Mouse (Mus musculus): ENCODE results near the gene Numb. TPM values are rescaled to one million over a fixed set of nuclear protein-coding genes. Genes with fewer than 3 reads are reported as not detected.
A peak's percentile ranks its signal among the peaks of the same experiment; 100 is the strongest.
"Not testable (repeated sequence)": the region's sequence is repeated elsewhere in the genome, so short reads cannot be mapped to it uniquely, and the experiment has no call there.

Numb gene
- polyA plus RNA-seq, 1 experiment = 42.0 TPM

GRCm38 (mm10) chr12:83939332-83939731 lies 17.6 kb upstream of the Numb start:
- no peaks in the 10 kb centered on the region for H3K27me3 ChIP-seq (ENCODE audit: control insufficient read depth, insufficient read depth, low read length)
- H3K36me3 ChIP-seq (ENCODE audit: control insufficient read depth, insufficient read depth, low read length) = no peaks in the 10 kb centered on the region
- TF ChIP-seq CTCF (IDR thresholded peaks at IDR 0.05; ENCODE audit: borderline replicate concordance, control insufficient read depth, extremely low read depth, insufficient read depth, low read length, poor library complexity) (no peak), POLR2A (IDR thresholded peaks at IDR 0.05; ENCODE audit: control insufficient read depth, extremely low read depth, insufficient read depth, low read length, poor library complexity) (no peak)
- no peak for DNase-seq
- no peaks in the 10 kb centered on the region for H3K4me1 ChIP-seq (replicated peaks; ENCODE audit: control insufficient read depth, insufficient read depth, low read length)
- no peak overlapping the region for H3K4me3 ChIP-seq (ENCODE audit: control insufficient read depth, insufficient read depth, low read length)
- no peak overlapping the region for H3K27ac ChIP-seq (ENCODE audit: control insufficient read depth, insufficient read depth, low read length)
- 96% methylated on average over 2 of the region's 2 CpGs for WGBS

GRCm38 (mm10) chr12:83938592-83938991 lies 16.9 kb upstream of the Numb start:
- H3K36me3 ChIP-seq (ENCODE audit: control insufficient read depth, insufficient read depth, low read length); H3K4me3 ChIP-seq (ENCODE audit: control insufficient read depth, insufficient read depth, low read length); H3K27me3 ChIP-seq (ENCODE audit: control insufficient read depth, insufficient read depth, low read length); DNase-seq; H3K27ac ChIP-seq (ENCODE audit: control insufficient read depth, insufficient read depth, low read length); H3K4me1 ChIP-seq (replicated peaks; ENCODE audit: control insufficient read depth, insufficient read depth, low read length): not testable (repeated sequence)
- WGBS = 67% methylated on average over 1 of the region's 1 CpGs

GRCm38 (mm10) chr12:83937600-83937999 lies 15.9 kb upstream of the Numb start:
- TF ChIP-seq CTCF (IDR thresholded peaks at IDR 0.05; ENCODE audit: borderline replicate concordance, control insufficient read depth, extremely low read depth, insufficient read depth, low read length, poor library complexity) (no peak), POLR2A (IDR thresholded peaks at IDR 0.05; ENCODE audit: control insufficient read depth, extremely low read depth, insufficient read depth, low read length, poor library complexity) (no peak)
- no peaks in the 10 kb centered on the region for H3K4me1 ChIP-seq (replicated peaks; ENCODE audit: control insufficient read depth, insufficient read depth, low read length)
- no peak overlapping the region for H3K4me3 ChIP-seq (ENCODE audit: control insufficient read depth, insufficient read depth, low read length)
- no peak for DNase-seq
- 77% methylated on average over 10 of the region's 10 CpGs for WGBS
- H3K36me3 ChIP-seq (ENCODE audit: control insufficient read depth, insufficient read depth, low read length) = no peaks in the 10 kb centered on the region
- no peaks in the 10 kb centered on the region for H3K27me3 ChIP-seq (ENCODE audit: control insufficient read depth, insufficient read depth, low read length)
- no peak overlapping the region for H3K27ac ChIP-seq (ENCODE audit: control insufficient read depth, insufficient read depth, low read length)

GRCm38 (mm10) chr12:83929186-83929804 lies 7.6 kb upstream of the Numb start:
- peak; percentile 20 for DNase-seq
- no peaks in the 10 kb centered on the region for H3K36me3 ChIP-seq (ENCODE audit: control insufficient read depth, insufficient read depth, low read length)
- no peak overlapping the region for H3K4me3 ChIP-seq (ENCODE audit: control insufficient read depth, insufficient read depth, low read length)
- no peak overlapping the region for H3K27ac ChIP-seq (ENCODE audit: control insufficient read depth, insufficient read depth, low read length)
- TF ChIP-seq CTCF (IDR thresholded peaks at IDR 0.05; ENCODE audit: borderline replicate concordance, control insufficient read depth, extremely low read depth, insufficient read depth, low read length, poor library complexity) (no peak), POLR2A (IDR thresholded peaks at IDR 0.05; ENCODE audit: control insufficient read depth, extremely low read depth, insufficient read depth, low read length, poor library complexity) (no peak)
- H3K27me3 ChIP-seq (ENCODE audit: control insufficient read depth, insufficient read depth, low read length) = no peaks in the 10 kb centered on the region
- WGBS = 1% methylated on average over 2 of the region's 2 CpGs
- H3K4me1 ChIP-seq (replicated peaks; ENCODE audit: control insufficient read depth, insufficient read depth, low read length) = peaks cover 3% of the 10 kb centered on the region

- Histone ChIP-seq H3K4me3 (ENCODE audit: control insufficient read depth, insufficient read depth, low read length) (no peak overlapping the region), H3K27ac (ENCODE audit: control insufficient read depth, insufficient read depth, low read length) (no peak overlapping the region), H3K27me3 (ENCODE audit: control insufficient read depth, insufficient read depth, low read length) (no peaks in the 10 kb centered on the region), H3K36me3 (ENCODE audit: control insufficient read depth, insufficient read depth, low read length) (no peaks in the 10 kb centered on the region), H3K4me1 (replicated peaks; ENCODE audit: control insufficient read depth, insufficient read depth, low read length) (peaks cover 3% of the 10 kb centered on the region)
- no peak for DNase-seq
- TF ChIP-seq POLR2A (IDR thresholded peaks at IDR 0.05; ENCODE audit: control insufficient read depth, extremely low read depth, insufficient read depth, low read length, poor library complexity) = no peak
- no peak for TF ChIP-seq CTCF (IDR thresholded peaks at IDR 0.05; ENCODE audit: borderline replicate concordance, control insufficient read depth, extremely low read depth, insufficient read depth, low read length, poor library complexity)
- WGBS = 26% methylated on average over 4 of the region's 4 CpGs
These were observed 6.0 kb upstream of the Numb start for GRCm38 (mm10) chr12:83927747-83928146.

- no peak for DNase-seq
- H3K27me3 ChIP-seq (ENCODE audit: control insufficient read depth, insufficient read depth, low read length) = no peaks in the 10 kb centered on the region
- H3K4me1 ChIP-seq (replicated peaks; ENCODE audit: control insufficient read depth, insufficient read depth, low read length) = peaks cover 3% of the 10 kb centered on the region
- WGBS = 96% methylated on average over 2 of the region's 2 CpGs
- TF ChIP-seq CTCF (IDR thresholded peaks at IDR 0.05; ENCODE audit: borderline replicate concordance, control insufficient read depth, extremely low read depth, insufficient read depth, low read length, poor library complexity) (no peak), POLR2A (IDR thresholded peaks at IDR 0.05; ENCODE audit: control insufficient read depth, extremely low read depth, insufficient read depth, low read length, poor library complexity) (no peak)
- no peaks in the 10 kb centered on the region for H3K36me3 ChIP-seq (ENCODE audit: control insufficient read depth, insufficient read depth, low read length)
- H3K4me3 ChIP-seq (ENCODE audit: control insufficient read depth, insufficient read depth, low read length) = no peak overlapping the region
- no peak overlapping the region for H3K27ac ChIP-seq (ENCODE audit: control insufficient read depth, insufficient read depth, low read length)
These were observed 4.3 kb upstream of the Numb start for GRCm38 (mm10) chr12:83926061-83926460.

- Histone ChIP-seq H3K27ac (ENCODE audit: control insufficient read depth, insufficient read depth, low read length) (no peak overlapping the region), H3K27me3 (ENCODE audit: control insufficient read depth, insufficient read depth, low read length) (no peaks in the 10 kb centered on the region), H3K4me1 (replicated peaks; ENCODE audit: control insufficient read depth, insufficient read depth, low read length) (peaks cover 7% of the 10 kb centered on the region), H3K36me3 (ENCODE audit: control insufficient read depth, insufficient read depth, low read length) (no peaks in the 10 kb centered on the region), H3K4me3 (ENCODE audit: control insufficient read depth, insufficient read depth, low read length) (no peak overlapping the region)
- no peak for TF ChIP-seq CTCF (IDR thresholded peaks at IDR 0.05; ENCODE audit: borderline replicate concordance, control insufficient read depth, extremely low read depth, insufficient read depth, low read length, poor library complexity)
- WGBS = 94% methylated on average over 7 of the region's 7 CpGs
- DNase-seq = no peak
These were observed 3.5 kb upstream of the Numb start for GRCm38 (mm10) chr12:83925160-83925703.
